Mouse (Mus musculus) heart, embryonic 11.5 days (tissue): ENCODE data around the gene Lime1. TPM values are rescaled to one million over a fixed set of nuclear protein-coding genes. Genes with fewer than 3 reads are reported as not detected.
A peak's percentile ranks its signal among the peaks of the same experiment; 100 is the strongest.

ENCODE experiments used
- ATAC-seq: fragments of 200-750 bp; cut with Nextera tagmentation; replicated peaks from 2 replicates; pipeline ENCODE4 v1.8.0; 2017; ENCODE audit warnings: moderate library complexity; ENCODE audit not compliant: insufficient number of reproducible peaks, low FRiP score, low TSS enrichment
- H3K27ac ChIP-seq: fragments of 300-500 bp; sonication (generic); 2 replicates; pipeline ENCODE4 v1.5.1; 2014; ENCODE audit warnings: mild to moderate bottlenecking, low read depth, low read length
- H3K27me3 ChIP-seq: fragments of 300-500 bp; sonication (generic); 2 replicates; pipeline ENCODE4 v1.6.1; 2014; ENCODE audit warnings: mild to moderate bottlenecking, low read length, mixed read lengths; ENCODE audit not compliant: control insufficient read depth, insufficient read depth
- H3K36me3 ChIP-seq: fragments of 300-500 bp; sonication (generic); 2 replicates; pipeline ENCODE4 v1.6.1; 2014; ENCODE audit warnings: mild to moderate bottlenecking, low read length, moderate library complexity, mixed read lengths; ENCODE audit not compliant: control insufficient read depth, insufficient read depth
- H3K4me1 ChIP-seq: fragments of 300-500 bp; sonication (generic); 2 replicates; pipeline ENCODE4 v1.6.1; 2014; ENCODE audit warnings: low read length; ENCODE audit not compliant: control insufficient read depth, insufficient read depth
- H3K4me2 ChIP-seq: fragments of 300-500 bp; sonication (generic); 2 replicates; pipeline ENCODE4 v1.6.1; 2014; ENCODE audit warnings: mild to moderate bottlenecking, moderate library complexity
- H3K4me3 ChIP-seq: fragments of 300-500 bp; sonication (generic); 2 replicates; pipeline ENCODE4 v1.5.1; 2014; ENCODE audit warnings: low read depth, low read length
- H3K9ac ChIP-seq: fragments of 300-500 bp; sonication (generic); 2 replicates; pipeline ENCODE4 v1.6.1; 2014; ENCODE audit warnings: mild to moderate bottlenecking, low read depth, low read length, moderate library complexity
- H3K9me3 ChIP-seq: fragments of 300-500 bp; sonication (generic); replicated peaks from 2 replicates; pipeline ENCODE4 v1.6.1; 2016; ENCODE audit warnings: low read length; ENCODE audit not compliant: control insufficient read depth
- WGBS: fragments of 180-500 bp; shearing (Covaris S2); extraction: QIAGEN DNeasy Blood & Tissue Kit; methylation state at CpG from one replicate; pipeline ENCODE4 v1.1.7; 2014; ENCODE audit not compliant: insufficient replicate concordance; 5-methylcytosine and 5-hydroxymethylcytosine counted together
- polyA plus RNA-seq: library from polyadenylated mRNA; unstranded; fragments of >200 nt; fragmentation: Nextera tagmentation; extraction: Ambion mirVana; gene quantifications from 2 replicates; pipeline ENCODE4 v1.2.1, GENCODE M21; 2014

The Lime1 gene
- polyA plus RNA-seq, 1 experiment from 2014 or later, result 11.2 TPM

DNA sequence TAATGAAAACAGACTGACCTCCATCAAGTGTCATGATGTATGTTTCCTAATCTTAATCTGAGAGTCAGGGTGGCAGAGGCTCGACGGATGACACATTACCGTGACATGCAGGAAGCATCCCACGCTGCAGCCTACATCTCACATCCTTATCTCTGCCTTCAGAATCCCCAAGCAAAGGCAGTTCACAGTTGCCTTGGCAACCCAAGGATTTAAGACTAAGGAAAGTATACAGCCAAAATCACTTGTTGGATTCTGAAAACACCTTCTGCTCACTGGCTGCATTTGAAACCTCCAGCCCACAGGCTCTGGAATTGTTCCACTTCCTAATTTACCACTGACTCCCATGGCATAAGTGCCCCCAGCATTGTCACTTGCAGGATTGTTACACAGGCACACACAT lies 40.5 kb downstream of the Lime1 start:
- no peaks in the 10 kb centered on the region; the same call in 1 of the 2 replicates for H3K36me3 ChIP-seq
- no peak overlapping the region for H3K27ac ChIP-seq
- no peak for ATAC-seq
- H3K9ac ChIP-seq, result no peak overlapping the region
- peaks cover 57% of the 10 kb centered on the region for H3K4me1 ChIP-seq
- H3K27me3 ChIP-seq, result no peaks in the 10 kb centered on the region
- no peaks in the 10 kb centered on the region for H3K9me3 ChIP-seq
- 16% methylated on average over 4 of the region's 4 CpGs for WGBS
- H3K4me2 ChIP-seq, result peak overlapping the region; percentile 27; the same call in 1 of the 2 replicates
- no peak overlapping the region for H3K4me3 ChIP-seq

DNA sequence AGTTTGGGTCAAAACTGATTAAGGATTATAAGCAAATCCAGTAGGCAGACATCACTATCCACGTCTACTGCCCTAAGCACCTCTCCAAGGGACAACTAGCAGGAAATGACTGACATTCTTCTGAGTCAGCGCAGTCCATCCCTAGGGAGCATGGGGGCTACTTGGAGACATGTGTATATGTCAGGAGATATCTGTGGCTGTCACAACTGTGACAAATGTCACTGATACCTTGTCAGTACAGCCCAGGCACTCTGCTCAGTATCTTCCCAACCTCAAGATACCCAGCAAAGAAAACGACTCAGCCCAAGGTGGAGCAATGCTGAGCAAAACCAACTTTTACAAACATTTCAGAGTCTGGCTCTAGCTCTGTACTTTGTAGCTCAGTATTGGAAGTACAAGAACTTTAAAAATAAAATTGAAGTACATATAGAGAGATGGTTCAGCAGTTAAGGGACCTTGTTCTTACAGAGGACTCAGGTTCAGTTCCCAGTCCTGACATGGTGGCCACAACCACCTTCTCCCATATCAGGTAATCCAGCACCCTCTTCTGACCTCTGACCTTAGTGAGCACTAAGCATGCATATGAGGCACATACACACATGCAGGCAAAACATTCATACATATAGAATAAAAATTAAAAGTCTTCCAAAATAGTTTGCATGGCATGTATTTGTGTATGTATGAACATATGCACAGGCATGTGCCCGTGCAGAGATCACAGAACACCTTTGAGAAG lies 41.2 kb downstream of the Lime1 start:
- Histone ChIP-seq H3K4me1 (peaks cover 51% of the 10 kb centered on the region), H3K36me3 (no peaks in the 10 kb centered on the region; the same call in 1 of the 2 replicates), H3K9ac (no peak overlapping the region), H3K27me3 (no peaks in the 10 kb centered on the region), H3K27ac (no peak overlapping the region), H3K4me2 (peak overlapping the region; percentile 27), H3K9me3 (no peaks in the 10 kb centered on the region), H3K4me3 (no peak overlapping the region)
- WGBS, result 23% methylated on average over 4 of the region's 4 CpGs
- no peak; the same call in 1 of the 2 replicates for ATAC-seq

DNA sequence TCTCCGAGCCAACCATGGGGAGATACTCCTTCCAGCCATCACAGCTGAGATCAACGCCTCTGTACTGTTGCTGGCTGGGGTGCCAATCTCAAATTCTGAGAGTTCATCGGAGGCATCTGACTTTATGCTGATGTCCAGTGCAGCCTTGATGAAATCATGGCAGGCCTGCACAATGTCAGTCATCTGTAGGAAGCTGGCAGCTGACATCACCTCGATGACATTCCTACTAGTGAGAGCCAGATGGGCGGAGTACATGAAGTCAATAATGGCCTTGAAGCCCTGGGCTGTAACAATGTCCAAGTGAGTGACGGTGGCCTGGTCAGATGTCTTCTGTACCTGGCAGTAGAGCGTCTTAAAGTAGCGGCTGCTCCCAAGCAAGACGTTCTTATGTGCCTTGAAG lies 44.0 kb downstream of the Lime1 start:
- Histone ChIP-seq H3K4me1 (peaks cover 47% of the 10 kb centered on the region), H3K4me2 (no peak overlapping the region), H3K27ac (0 out of 2 replicates have a peak overlapping the region, but pooled peaks have one; percentile 22), H3K9me3 (no peaks in the 10 kb centered on the region), H3K9ac (no peak overlapping the region), H3K4me3 (no peak overlapping the region), H3K27me3 (no peaks in the 10 kb centered on the region), H3K36me3 (no peaks in the 10 kb centered on the region; the same call in 1 of the 2 replicates)
- ATAC-seq, result no peak
- WGBS, result 64% methylated on average over 9 of the region's 9 CpGs

Other genes starting within 250 kb of the Lime1 start
- gene Kcnq2, start 244.8 kb upstream of the Lime1 start, polyA plus RNA-seq, result 0.17 and 0.30 TPM in 2 replicates
- 4.6 and 5.7 TPM in 2 replicates for gene Eef1a2, start 223.1 kb upstream of the Lime1 start, polyA plus RNA-seq
- 187 and 214 TPM in 2 replicates for gene Ppdpf, start 192.8 kb upstream of the Lime1 start, polyA plus RNA-seq
- gene Ptk6, start 177.3 kb upstream of the Lime1 start, polyA plus RNA-seq, result not detected in 2 replicates
- 0.29 TPM in 1 of 2 replicates, not detected in the other for gene Srms, start 166.9 kb upstream of the Lime1 start, polyA plus RNA-seq
- 0.13 TPM in 1 of 2 replicates, not detected in the other for gene Fndc11, start 160.1 kb upstream of the Lime1 start, polyA plus RNA-seq
- 1.2 and 1.3 TPM in 2 replicates for gene Helz2, start 138.1 kb upstream of the Lime1 start, polyA plus RNA-seq
- 9.1 TPM in 2 replicates for gene Gmeb2, start 92.0 kb upstream of the Lime1 start, polyA plus RNA-seq
- gene Stmn3, start 65.6 kb upstream of the Lime1 start, polyA plus RNA-seq, result 0.52 and 0.83 TPM in 2 replicates
- 33.3 and 34.8 TPM in 2 replicates for gene Rtel1, start 60.3 kb upstream of the Lime1 start, polyA plus RNA-seq
- gene Zgpat, start 15.2 kb upstream of the Lime1 start, polyA plus RNA-seq, result 21.7 and 27.3 TPM in 2 replicates
- 36.3 and 47.5 TPM in 2 replicates for gene Arfrp1, start 14.7 kb upstream of the Lime1 start, polyA plus RNA-seq
- gene Zbtb46, start 79.3 kb downstream of the Lime1 start, polyA plus RNA-seq, result 10.3 and 10.5 TPM in 2 replicates
- 0.43 and 0.65 TPM in 2 replicates for gene Abhd16b, start 113.1 kb downstream of the Lime1 start, polyA plus RNA-seq
- 119 and 128 TPM in 2 replicates for gene Tpd52l2, start 117.1 kb downstream of the Lime1 start, polyA plus RNA-seq
- 69.0 and 76.1 TPM in 2 replicates for gene Dnajc5, start 140.4 kb downstream of the Lime1 start, polyA plus RNA-seq
- gene Uckl1, start 204.8 kb downstream of the Lime1 start, polyA plus RNA-seq, result 66.2 and 66.7 TPM in 2 replicates
- 45.5 and 53.2 TPM in 2 replicates for gene Prpf6, start 211.8 kb downstream of the Lime1 start, polyA plus RNA-seq
- 26.3 and 26.5 TPM in 2 replicates for gene Zfp512b, start 212.7 kb downstream of the Lime1 start, polyA plus RNA-seq
- 13.7 and 14.6 TPM in 2 replicates for gene Samd10, start 219.1 kb downstream of the Lime1 start, polyA plus RNA-seq